Mouse (Mus musculus): ENCODE measurements around the gene Zar1. TPM values are rescaled to one million over a fixed set of nuclear protein-coding genes. Genes with fewer than 3 reads are reported as not detected.
"Not testable (repeated sequence)": the region's sequence is repeated elsewhere in the genome, so short reads cannot be mapped to it uniquely, and the experiment has no call there.

The Zar1 gene
- polyA plus RNA-seq, 1 experiment from 2014 or later, result not detected

DNA sequence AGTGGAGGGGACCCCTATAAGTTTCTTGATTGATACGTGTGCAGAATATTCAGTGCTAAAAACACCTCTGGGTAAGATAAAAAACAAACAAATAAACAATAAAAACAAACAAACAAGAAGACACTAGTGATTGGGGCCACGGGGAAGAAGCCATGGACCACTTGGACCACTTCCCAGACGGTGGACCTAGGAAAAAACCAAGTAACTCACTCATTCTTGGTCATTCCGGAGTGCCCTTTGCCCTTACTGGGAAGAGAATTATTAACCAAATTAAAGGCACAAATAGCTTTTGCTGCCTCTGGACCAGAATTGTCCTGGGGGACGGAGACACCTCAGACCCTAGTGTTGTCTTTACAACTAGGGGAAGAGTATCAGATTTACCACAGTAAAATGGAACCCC, 15.4 kb downstream of the Zar1 start:
- in situ Hi-C loops (cut with MboI; ENCODE audit: low pct_unique_long_range_greater_than_20kb), result no loop called here
- CTCF ChIA-PET, result no interaction called here
- H3K27me3 ChIP-seq, result no peaks in the 10 kb centered on the region
- TF ChIP-seq CTCF (IDR thresholded peaks at IDR 0.05), result no peak
- POLR2A ChIA-PET, result no interaction called here
- no peak for ATAC-seq
- no peak for DNase-seq (ENCODE audit: low read depth, low spot score)

DNA sequence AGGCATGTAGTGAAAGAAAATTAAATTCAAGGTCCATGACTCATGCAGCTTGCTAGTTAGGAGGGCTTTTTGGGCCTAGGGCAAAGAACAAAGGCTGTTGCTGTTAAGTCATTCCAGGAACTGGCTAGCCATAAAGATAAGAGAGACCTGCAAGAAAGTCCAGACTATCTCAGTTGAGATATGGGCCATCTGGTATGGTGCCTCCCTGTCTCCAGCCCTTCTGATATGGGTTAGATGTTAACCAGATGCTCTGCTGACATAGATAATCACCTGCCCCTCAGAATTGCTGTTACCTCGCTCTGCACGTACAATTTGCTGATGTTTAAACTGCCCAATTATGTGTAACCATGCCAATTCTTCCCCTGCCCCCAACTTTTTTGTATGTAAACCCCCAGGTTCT, 17.9 kb downstream of the Zar1 start:
- DNase-seq (ENCODE audit: low read depth, low spot score); in situ Hi-C loops (cut with MboI; ENCODE audit: low pct_unique_long_range_greater_than_20kb); ATAC-seq; POLR2A ChIA-PET; H3K27me3 ChIP-seq: not testable (repeated sequence)
- CTCF ChIA-PET, result interaction anchor here (1.2 kb wide), 1 partner anchor 38 kb away, joined by 3 read pairs; no protein-coding TSS in a partner anchor

DNA sequence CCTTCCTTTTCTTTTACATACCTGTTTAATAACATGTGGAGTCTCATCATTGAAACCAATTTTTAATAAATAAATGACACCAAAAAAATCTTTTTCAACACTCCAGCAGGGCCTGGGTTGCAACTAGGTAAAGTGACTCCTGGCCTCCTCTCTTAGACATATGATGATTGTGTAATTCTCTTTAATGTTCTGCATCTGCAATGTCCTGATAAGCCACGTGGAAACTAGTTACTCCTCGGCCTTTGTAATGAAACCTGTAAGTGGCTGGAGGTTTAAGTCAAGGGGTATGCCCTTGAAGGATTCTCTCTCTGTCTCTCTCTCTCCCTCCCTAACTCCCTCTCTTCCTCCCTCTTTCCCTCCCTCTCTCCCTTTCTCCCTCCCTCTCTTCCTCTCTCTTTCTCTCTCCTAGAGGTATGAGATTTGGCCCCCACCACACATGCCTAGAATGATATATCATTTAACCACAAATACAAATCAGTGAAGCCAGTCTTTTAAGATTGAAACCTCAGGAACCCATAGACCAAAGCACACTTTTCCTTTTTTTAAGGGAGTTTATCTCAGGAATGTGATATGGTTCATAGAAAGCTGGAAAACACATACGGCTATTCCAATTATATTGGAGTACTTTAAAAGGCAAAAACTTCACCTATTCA, 20.0 kb downstream of the Zar1 start:
- H3K27me3 ChIP-seq, result no peaks in the 10 kb centered on the region
- TF ChIP-seq CTCF (IDR thresholded peaks at IDR 0.05), result no peak
- ChIA-PET POLR2A (no interaction called here), CTCF (interaction anchor here (1.3 to 1.4 kb wide), 2 partner anchors 8 to 84 kb away, joined by 3 read pairs; no protein-coding TSS in a partner anchor)
- in situ Hi-C loops (cut with MboI; ENCODE audit: low pct_unique_long_range_greater_than_20kb), result no loop called here
- no peak for ATAC-seq
- DNase-seq (ENCODE audit: low read depth, low spot score), result no peak

DNA sequence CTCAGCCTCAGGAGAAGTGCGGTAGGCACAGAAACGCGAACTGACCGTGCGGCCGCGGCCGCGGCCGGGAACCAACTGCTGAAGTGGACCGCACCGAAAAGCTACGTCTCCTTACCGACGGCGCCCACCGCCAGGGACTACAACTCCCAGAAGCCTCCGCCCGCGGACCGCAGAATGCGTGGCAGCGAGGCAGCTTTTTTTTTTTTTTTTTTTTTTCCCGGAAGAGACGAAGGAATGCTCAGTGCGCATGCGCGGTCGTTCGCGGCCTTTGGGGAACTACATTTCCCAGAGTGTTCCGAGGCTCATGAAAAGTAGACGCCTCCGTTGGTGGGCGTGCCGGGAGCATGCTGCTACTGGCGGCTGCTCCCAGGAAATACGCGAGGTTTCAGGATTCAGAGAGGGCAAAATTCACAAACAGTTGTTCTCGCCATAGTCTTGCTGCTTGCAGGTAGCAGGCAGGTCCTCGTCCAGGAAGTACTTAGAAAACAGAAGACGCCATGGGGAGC, 21.5 kb downstream of the Zar1 start, which contains the start of gene Nfxl1:
TSS of gene Nfxl1 (minus strand) at position 141 of the 506 bp plus-strand sequence.
- TF ChIP-seq CTCF (IDR thresholded peaks at IDR 0.05), result no peak
- CTCF ChIA-PET, result interaction anchor here (0.9 to 1.4 kb wide), 2 partner anchors 63 to 86 kb away, joined by 3 read pairs; no protein-coding TSS in a partner anchor
- no peaks in the 10 kb centered on the region for H3K27me3 ChIP-seq
- ATAC-seq, result peak; percentile 97
- in situ Hi-C loops (cut with MboI; ENCODE audit: low pct_unique_long_range_greater_than_20kb), result loop anchor here (5.0 kb wide), 1 partner anchor 88 kb away; the partner anchor contains the start of gene Nipal1
- POLR2A ChIA-PET, result interaction anchor here (0.7 kb wide), 2 partner anchors 10 to 123 kb away, joined by 3 to 7 read pairs; no protein-coding TSS in a partner anchor
- peak; percentile 99 for DNase-seq (ENCODE audit: low read depth, low spot score)

DNA sequence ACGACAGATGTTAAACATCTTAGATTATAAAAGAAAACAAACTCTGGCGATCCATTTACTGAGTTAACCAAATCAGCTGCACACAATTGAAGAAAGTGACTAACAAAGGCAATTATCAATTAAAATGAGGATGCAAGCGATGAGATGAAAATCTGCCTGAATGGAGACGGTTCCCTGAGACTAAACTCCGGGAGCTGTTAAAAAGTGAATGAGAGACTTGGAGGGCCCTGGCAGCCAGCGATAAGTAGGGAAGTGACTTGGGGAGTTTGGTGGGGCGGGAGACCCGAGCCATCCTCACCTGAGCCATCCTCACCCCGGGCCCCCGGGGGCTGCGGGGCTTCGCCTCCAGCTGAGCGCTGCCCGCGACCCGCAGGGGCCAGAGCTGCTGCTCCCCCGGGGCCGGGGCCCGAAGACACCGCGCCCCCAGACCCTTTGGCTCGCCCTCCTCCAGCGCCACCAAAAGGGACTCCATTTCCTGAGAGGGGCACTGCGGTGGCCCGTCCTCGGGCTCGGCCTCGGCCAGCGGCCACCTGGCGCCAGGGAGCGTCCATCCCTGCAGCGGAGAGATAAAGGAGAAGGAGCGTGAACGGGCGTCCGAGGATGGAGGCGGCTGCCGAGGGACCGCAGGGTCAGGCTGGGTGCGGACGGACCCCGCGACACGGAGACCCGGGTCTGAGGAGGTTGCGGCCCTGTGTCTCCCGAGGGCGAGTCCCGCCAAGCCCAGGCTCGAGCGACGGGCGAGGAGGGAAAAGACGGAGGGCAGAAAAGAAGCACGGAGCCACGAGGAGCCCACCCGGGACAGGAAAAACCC, 22.1 kb downstream of the Zar1 start:
- ChIA-PET POLR2A (interaction anchor here (0.6 to 0.7 kb wide), 3 partner anchors 9 to 209 kb away, joined by 3 to 7 read pairs (median 3); no protein-coding TSS in a partner anchor), CTCF (no interaction called here)
- in situ Hi-C loops (cut with MboI; ENCODE audit: low pct_unique_long_range_greater_than_20kb), result loop anchor here (5.0 kb wide), 1 partner anchor 88 kb away; the partner anchor contains the start of gene Nipal1
- H3K27me3 ChIP-seq, result no peaks in the 10 kb centered on the region
- ATAC-seq (peak; percentile 55), DNase-seq (ENCODE audit: low read depth, low spot score) (peak; percentile 15)
- no peak for TF ChIP-seq CTCF (IDR thresholded peaks at IDR 0.05)

DNA sequence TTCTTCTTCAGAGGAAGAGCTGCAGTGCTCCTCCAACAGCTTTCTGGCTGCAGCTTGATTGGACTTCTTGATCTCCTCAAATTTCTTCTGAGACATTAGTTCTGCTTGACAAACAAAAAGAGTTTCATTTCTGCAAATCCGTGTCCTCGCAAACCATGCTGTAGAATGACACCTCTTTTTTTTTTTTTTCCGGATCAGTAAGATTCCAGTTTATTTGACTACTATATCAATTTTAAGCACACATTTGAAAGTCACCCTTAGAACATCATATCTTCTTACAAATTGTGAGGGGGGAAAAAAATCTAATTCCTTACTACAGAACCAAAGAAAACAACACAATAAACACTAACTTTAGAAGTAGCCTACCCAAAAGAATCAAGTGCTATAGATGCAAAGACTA, 24.8 kb downstream of the Zar1 start:
- TF ChIP-seq CTCF (IDR thresholded peaks at IDR 0.05), result no peak
- no peak for ATAC-seq
- in situ Hi-C loops (cut with MboI; ENCODE audit: low pct_unique_long_range_greater_than_20kb), result loop anchor here (5.0 kb wide), 1 partner anchor 91 kb away; the partner anchor contains the start of gene Nipal1

DNA sequence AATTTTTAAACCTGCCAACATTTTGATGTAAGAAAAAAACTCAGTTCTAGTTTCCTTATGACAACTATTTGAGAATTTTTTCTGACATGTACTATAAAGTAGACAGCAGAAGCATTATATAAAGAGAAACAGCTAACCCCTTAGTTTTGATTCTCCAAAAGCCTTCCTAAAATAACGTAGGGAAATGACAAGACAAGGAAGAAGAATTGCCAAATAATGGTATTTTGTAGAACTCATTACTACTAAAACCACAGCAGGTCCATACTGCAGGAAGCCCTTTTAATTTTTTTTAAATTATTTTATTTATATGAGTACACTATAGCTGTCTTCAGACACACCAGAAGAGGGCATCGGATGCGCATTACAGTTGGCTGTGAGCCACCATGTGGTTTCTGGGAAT, 29.8 kb downstream of the Zar1 start:
- in situ Hi-C loops (cut with MboI; ENCODE audit: low pct_unique_long_range_greater_than_20kb), result no loop called here

More for the DNA sequence above, 24.8 kb downstream of the Zar1 start:
- DNase-seq (ENCODE audit: low read depth, low spot score), result no peak
- CTCF ChIA-PET, result interaction anchor here (1.5 to 1.8 kb wide), 2 partner anchors 23 to 29 kb away, joined by 3 to 6 read pairs; no protein-coding TSS in a partner anchor
- POLR2A ChIA-PET, result interaction anchor here (1.2 kb wide), 1 partner anchor 18 kb away, joined by 3 read pairs; no protein-coding TSS in a partner anchor
- no peaks in the 10 kb centered on the region for H3K27me3 ChIP-seq

DNA sequence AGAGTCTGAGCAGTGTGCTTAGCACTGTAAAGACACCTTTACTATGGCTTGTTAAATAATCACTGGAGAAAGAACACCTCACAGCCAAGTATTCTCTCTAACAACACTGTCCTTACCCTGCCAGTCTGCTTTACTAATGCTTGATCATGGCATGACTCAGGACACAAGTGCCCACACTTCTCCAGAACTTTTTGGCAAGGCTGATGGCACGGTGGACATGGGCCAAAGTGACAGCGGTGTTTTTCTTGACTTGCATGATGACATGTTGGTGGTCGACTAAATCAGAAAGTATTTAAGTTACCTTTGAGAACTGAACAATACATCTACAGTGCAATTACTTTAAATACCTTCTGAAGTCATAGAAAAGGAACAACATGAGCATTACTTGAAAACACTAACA, 52.2 kb downstream of the Zar1 start:
- CTCF ChIA-PET, result interaction anchor here (1.3 to 3.0 kb wide), 3 partner anchors 9 to 21 kb away, joined by 3 to 9 read pairs (median 3); no protein-coding TSS in a partner anchor
- POLR2A ChIA-PET, result interaction anchor here (0.7 kb wide), 1 partner anchor 10 kb away, joined by 3 read pairs; no protein-coding TSS in a partner anchor
- ATAC-seq (no peak), DNase-seq (ENCODE audit: low read depth, low spot score) (no peak)
- in situ Hi-C loops (cut with MboI; ENCODE audit: low pct_unique_long_range_greater_than_20kb), result no loop called here
- no peaks in the 10 kb centered on the region for H3K27me3 ChIP-seq
- TF ChIP-seq CTCF (IDR thresholded peaks at IDR 0.05), result no peak

More for the DNA sequence above, 29.8 kb downstream of the Zar1 start:
- ChIA-PET CTCF (interaction anchor here (0.9 to 3.7 kb wide), 5 partner anchors 12 to 50 kb away, joined by 3 to 17 read pairs (median 6); no protein-coding TSS in a partner anchor), POLR2A (interaction anchor here (0.5 kb wide), 1 partner anchor 137 kb away, joined by 3 read pairs; no protein-coding TSS in a partner anchor)
- no peak for DNase-seq (ENCODE audit: low read depth, low spot score)
- ATAC-seq, result no peak
- no peaks in the 10 kb centered on the region for H3K27me3 ChIP-seq
- no peak for TF ChIP-seq CTCF (IDR thresholded peaks at IDR 0.05)

Other genes starting within 250 kb of the Zar1 start
- gene Corin, start 76.8 kb downstream of the Zar1 start, polyA plus RNA-seq (2021), result 0.45 TPM
- 37.5 TPM for gene Nfxl1, start 21.6 kb downstream of the Zar1 start, polyA plus RNA-seq (2021)
- not detected for gene Gm5868, start 6.3 kb upstream of the Zar1 start, polyA plus RNA-seq (2021)
- 0.04 TPM for gene Cnga1, start 63.0 kb upstream of the Zar1 start, polyA plus RNA-seq (2021)
- gene Nipal1, start 66.5 kb upstream of the Zar1 start, polyA plus RNA-seq (2021), result 8.6 TPM
- 0.09 TPM for gene Txk, start 171.5 kb upstream of the Zar1 start, polyA plus RNA-seq (2021)